Mouse (Mus musculus) intestine, postnatal 0 days (tissue): ENCODE results near the gene Dao. TPM values are rescaled to one million over a fixed set of nuclear protein-coding genes. Genes with fewer than 3 reads are reported as not detected.
A peak's percentile ranks its signal among the peaks of the same experiment; 100 is the strongest.

Source experiments
- ATAC-seq: fragments of 200-750 bp; cut with Nextera tagmentation; 2 replicates; pipeline ENCODE4 v1.8.0; 2017; ENCODE audit warnings: mild to moderate bottlenecking, moderate TSS enrichment, moderate library complexity
- H3K27ac ChIP-seq: fragments of 300-500 bp; sonication (generic); 2 replicates; pipeline ENCODE4 v1.5.1; 2014; ENCODE audit warnings: mild to moderate bottlenecking, low read depth, low read length, moderate library complexity
- H3K27me3 ChIP-seq: fragments of 300-500 bp; sonication (generic); replicated peaks from 2 replicates; pipeline ENCODE4 v1.6.1; 2014; ENCODE audit warnings: low read length, mixed read lengths; ENCODE audit not compliant: control insufficient read depth, insufficient read depth
- H3K36me3 ChIP-seq: fragments of 300-500 bp; sonication (generic); 2 replicates; pipeline ENCODE4 v1.6.1; 2014; ENCODE audit warnings: mild to moderate bottlenecking, moderate library complexity; ENCODE audit not compliant: control insufficient read depth, insufficient read depth
- H3K4me1 ChIP-seq: fragments of 300-500 bp; sonication (generic); replicated peaks from 2 replicates; pipeline ENCODE4 v1.6.1; 2014; ENCODE audit warnings: antibody characterized with exemption, low read length, mixed read lengths; ENCODE audit not compliant: control insufficient read depth, insufficient read depth
- H3K4me2 ChIP-seq: fragments of 300-500 bp; sonication (generic); replicated peaks from 2 replicates; pipeline ENCODE4 v1.6.1; 2014; ENCODE audit warnings: low read depth, mild to moderate bottlenecking, moderate library complexity
- H3K4me3 ChIP-seq: fragments of 300-500 bp; sonication (generic); 2 replicates; pipeline ENCODE4 v1.5.1; 2014; ENCODE audit warnings: low read depth, low read length
- H3K9ac ChIP-seq: fragments of 300-500 bp; sonication (generic); 2 replicates; pipeline ENCODE4 v1.6.1; 2014; ENCODE audit warnings: mild to moderate bottlenecking, low read depth, low read length
- H3K9me3 ChIP-seq: fragments of 300-500 bp; sonication (generic); 2 replicates; pipeline ENCODE4 v1.6.1; 2016; ENCODE audit warnings: mixed run types; ENCODE audit not compliant: control insufficient read depth
- CTCF ChIP-seq: sonication (generic); IDR thresholded peaks from 2 replicates; pipeline ENCODE4 v1.5.1; 2016; ENCODE audit warnings: low read depth, mild to moderate bottlenecking, control low read depth, antibody characterized with exemption, moderate library complexity
- WGBS: fragments of 180-500 bp; shearing (Covaris S2); extraction: QIAGEN DNeasy Blood & Tissue Kit; methylation state at CpG from one replicate; pipeline ENCODE4 v1.1.7; 2014; 5-methylcytosine and 5-hydroxymethylcytosine counted together
- polyA plus RNA-seq: library from polyadenylated mRNA; unstranded; fragments of >200 nt; fragmentation: Nextera tagmentation; extraction: Ambion mirVana; gene quantifications from 2 replicates; pipeline ENCODE4 v1.2.1, GENCODE M21; 2015

Gene Dao
- polyA plus RNA-seq, 1 experiment from 2014 or later: 18.2 TPM

- H3K4me3 ChIP-seq: no peak within 1 kb of the TSS
- no peak within 1 kb of the TSS for H3K4me2 ChIP-seq
- no peak for TF ChIP-seq CTCF
- H3K27me3 ChIP-seq: no peaks in the 10 kb centered on the region
- no peak within 1 kb of the TSS for H3K9ac ChIP-seq
- H3K4me1 ChIP-seq: no peaks in the 10 kb centered on the region
- H3K9me3 ChIP-seq: no peaks in the 10 kb centered on the region
- no peak within 1 kb of the TSS for H3K27ac ChIP-seq
- H3K36me3 ChIP-seq: no peaks in the 10 kb centered on the region
- 87% methylated on average over 6 of the region's 6 CpGs for WGBS
- no peak for ATAC-seq
Measured at GRCm38 (mm10) chr5:114065161-114065560, 61.7 kb downstream of the Dao start, which contains the start of gene Usp30. Usp30 (plus strand) TSS chr5:114065461.

- H3K4me2 ChIP-seq: no peak overlapping the region
- H3K4me1 ChIP-seq: no peaks in the 10 kb centered on the region
- H3K27ac ChIP-seq: no peak overlapping the region
- TF ChIP-seq CTCF: no peak
- no peak overlapping the region for H3K4me3 ChIP-seq
- no peak for ATAC-seq
- WGBS: 32% methylated on average over 6 of the region's 6 CpGs
- no peak overlapping the region for H3K9ac ChIP-seq
- no peaks in the 10 kb centered on the region for H3K36me3 ChIP-seq
- H3K9me3 ChIP-seq: no peaks in the 10 kb centered on the region
- H3K27me3 ChIP-seq: no peaks in the 10 kb centered on the region
Measured at GRCm38 (mm10) chr5:114066601-114067000, 63.1 kb downstream of the Dao start.

- no peak for TF ChIP-seq CTCF
- no peak overlapping the region for H3K27ac ChIP-seq
- H3K27me3 ChIP-seq: no peaks in the 10 kb centered on the region
- H3K4me3 ChIP-seq: no peak overlapping the region
- no peak overlapping the region for H3K9ac ChIP-seq
- no peaks in the 10 kb centered on the region for H3K4me1 ChIP-seq
- H3K4me2 ChIP-seq: no peak overlapping the region
- no peak for ATAC-seq
- WGBS: 85% methylated on average over 9 of the region's 9 CpGs
- no peaks in the 10 kb centered on the region for H3K9me3 ChIP-seq
- H3K36me3 ChIP-seq: no peaks in the 10 kb centered on the region
Measured at GRCm38 (mm10) chr5:114067543-114067942, 64.0 kb downstream of the Dao start.

GRCm38 (mm10) chr5:114067982-114068381, 64.5 kb downstream of the Dao start:
- H3K4me2 ChIP-seq: no peak overlapping the region
- H3K27ac ChIP-seq: no peak overlapping the region
- H3K9me3 ChIP-seq: no peaks in the 10 kb centered on the region
- no peaks in the 10 kb centered on the region for H3K36me3 ChIP-seq
- H3K9ac ChIP-seq: no peak overlapping the region
- H3K4me1 ChIP-seq: no peaks in the 10 kb centered on the region
- no peak for ATAC-seq
- no peaks in the 10 kb centered on the region for H3K27me3 ChIP-seq
- TF ChIP-seq CTCF: no peak
- 68% methylated on average over 9 of the region's 9 CpGs for WGBS
- H3K4me3 ChIP-seq: no peak overlapping the region

GRCm38 (mm10) chr5:114070858-114071257, 67.4 kb downstream of the Dao start:
- no peaks in the 10 kb centered on the region for H3K27me3 ChIP-seq
- no peak overlapping the region for H3K27ac ChIP-seq
- no peak overlapping the region for H3K4me2 ChIP-seq
- H3K9ac ChIP-seq: no peak overlapping the region
- 95% methylated on average over 4 of the region's 4 CpGs for WGBS
- TF ChIP-seq CTCF: 0 out of 2 replicates have a peak, but pooled peaks have one; percentile 14
- H3K4me3 ChIP-seq: no peak overlapping the region
- H3K9me3 ChIP-seq: no peaks in the 10 kb centered on the region
- H3K4me1 ChIP-seq: no peaks in the 10 kb centered on the region
- H3K36me3 ChIP-seq: no peaks in the 10 kb centered on the region
- no peak for ATAC-seq

GRCm38 (mm10) chr5:114072262-114072661, 68.8 kb downstream of the Dao start:
- H3K4me1 ChIP-seq: no peaks in the 10 kb centered on the region
- no peak overlapping the region for H3K9ac ChIP-seq
- no peaks in the 10 kb centered on the region for H3K27me3 ChIP-seq
- H3K27ac ChIP-seq: no peak overlapping the region
- no peak for TF ChIP-seq CTCF
- H3K9me3 ChIP-seq: no peaks in the 10 kb centered on the region
- no peak for ATAC-seq
- H3K4me2 ChIP-seq: no peak overlapping the region
- no peaks in the 10 kb centered on the region for H3K36me3 ChIP-seq
- H3K4me3 ChIP-seq: no peak overlapping the region
- WGBS: 49% methylated on average over 2 of the region's 2 CpGs

Other genes starting within 250 kb of the Dao start
- 9.1 and 9.2 TPM in 2 replicates for gene Sart3, start 231.2 kb upstream of the Dao start, polyA plus RNA-seq
- 133 and 145 TPM in 2 replicates for gene Iscu, start 231.0 kb upstream of the Dao start, polyA plus RNA-seq
- gene Tmem119, start 203.2 kb upstream of the Dao start, polyA plus RNA-seq: 21.1 and 23.0 TPM in 2 replicates
- 2.9 and 3.2 TPM in 2 replicates for gene Selplg, start 171.1 kb upstream of the Dao start, polyA plus RNA-seq
- gene Coro1c, start 94.9 kb upstream of the Dao start, polyA plus RNA-seq: 116 and 127 TPM in 2 replicates
- gene Ssh1, start 9.8 kb upstream of the Dao start, polyA plus RNA-seq: 5.1 TPM in 2 replicates
- 5.5 and 5.8 TPM in 2 replicates for gene Usp30, start 61.8 kb downstream of the Dao start, polyA plus RNA-seq
- 1.4 and 1.5 TPM in 2 replicates for gene Svop, start 87.9 kb downstream of the Dao start, polyA plus RNA-seq
- 6.9 and 7.8 TPM in 2 replicates for gene Alkbh2, start 124.5 kb downstream of the Dao start, polyA plus RNA-seq
- gene Ung, start 126.7 kb downstream of the Dao start, polyA plus RNA-seq: 10.0 and 11.4 TPM in 2 replicates
- gene Acacb, start 142.8 kb downstream of the Dao start, polyA plus RNA-seq: 0.69 and 1.1 TPM in 2 replicates